Mouse (Mus musculus): ENCODE measurements around the gene Scd3. TPM values are rescaled to one million over a fixed set of nuclear protein-coding genes. Genes with fewer than 3 reads are reported as not detected.

Scd3 gene
- polyA plus RNA-seq (2014; fragmentation: Nextera tagmentation; extraction: Ambion mirVana) = 0.32 TPM in 1 of 2 replicates, not detected in the other

- Histone ChIP-seq H3K4me3 (ENCODE audit: control insufficient read depth in 1 of 2, insufficient read depth in 1 of 2, low read depth in 1 of 2, low read length in 2 of 2) (no peak within 1 kb of the TSS), H3K36me3 (ENCODE audit: control insufficient read depth, insufficient read depth, low read length) (no peaks in the 10 kb centered on the region), H3K27me3 (ENCODE audit: control insufficient read depth, insufficient read depth, low read length) (no peaks in the 10 kb centered on the region), H3K9ac (ENCODE audit: low read length) (no peak within 1 kb of the TSS), H3K4me2 (ENCODE audit: low read length) (no peak within 1 kb of the TSS), H3K4me1 (ENCODE audit: control insufficient read depth in 2 of 2, insufficient read depth in 2 of 2, low read length in 2 of 2) (no peaks in the 10 kb centered on the region), H3K27ac (replicated peaks in 1 of 2; ENCODE audit: control insufficient read depth in 1 of 2, insufficient read depth in 1 of 2, low read depth in 2 of 2, low read length in 2 of 2) (no peak within 1 kb of the TSS), H3K9me3 (ENCODE audit: control insufficient read depth, low read length) (no peaks in the 10 kb centered on the region)
- 91% methylated on average over 9 of the region's 9 CpGs for WGBS
- no peak for ATAC-seq (ENCODE audit: insufficient number of reproducible peaks, insufficient read depth, low FRiP score, low read depth)
These were observed at the start of gene Scd3 for GRCm38 (mm10) chr19:44203015-44203564. TSS of gene Scd3 (plus strand) at chr19:44203269.

- Histone ChIP-seq H3K4me1 (ENCODE audit: control insufficient read depth in 2 of 2, insufficient read depth in 2 of 2, low read length in 2 of 2) (no peaks in the 10 kb centered on the region), H3K36me3 (ENCODE audit: control insufficient read depth, insufficient read depth, low read length) (no peaks in the 10 kb centered on the region), H3K27ac (replicated peaks in 1 of 2; ENCODE audit: control insufficient read depth in 1 of 2, insufficient read depth in 1 of 2, low read depth in 2 of 2, low read length in 2 of 2) (no peak overlapping the region), H3K4me2 (ENCODE audit: low read length) (no peak overlapping the region), H3K9me3 (ENCODE audit: control insufficient read depth, low read length) (no peaks in the 10 kb centered on the region), H3K27me3 (ENCODE audit: control insufficient read depth, insufficient read depth, low read length) (peaks cover 15% of the 10 kb centered on the region; the same call in 1 of the 2 replicates), H3K4me3 (ENCODE audit: control insufficient read depth in 1 of 2, insufficient read depth in 1 of 2, low read depth in 1 of 2, low read length in 2 of 2) (no peak overlapping the region), H3K9ac (ENCODE audit: low read length) (no peak overlapping the region)
- ATAC-seq (ENCODE audit: insufficient number of reproducible peaks, insufficient read depth, low FRiP score, low read depth) = no peak
- 68% methylated on average over 5 of the region's 5 CpGs for WGBS
These were observed 49.3 kb upstream of the Scd3 start for GRCm38 (mm10) chr19:44153781-44154180.

GRCm38 (mm10) chr19:44157005-44157404 is 46.1 kb upstream of the Scd3 start:
- Histone ChIP-seq H3K4me3 (ENCODE audit: control insufficient read depth in 1 of 2, insufficient read depth in 1 of 2, low read depth in 1 of 2, low read length in 2 of 2) (no peak overlapping the region), H3K4me1 (ENCODE audit: control insufficient read depth in 2 of 2, insufficient read depth in 2 of 2, low read length in 2 of 2) (no peaks in the 10 kb centered on the region), H3K36me3 (ENCODE audit: control insufficient read depth, insufficient read depth, low read length) (no peaks in the 10 kb centered on the region), H3K27me3 (ENCODE audit: control insufficient read depth, insufficient read depth, low read length) (peaks cover 12% of the 10 kb centered on the region), H3K4me2 (ENCODE audit: low read length) (no peak overlapping the region), H3K9ac (ENCODE audit: low read length) (no peak overlapping the region), H3K27ac (replicated peaks in 1 of 2; ENCODE audit: control insufficient read depth in 1 of 2, insufficient read depth in 1 of 2, low read depth in 2 of 2, low read length in 2 of 2) (no peak overlapping the region), H3K9me3 (ENCODE audit: control insufficient read depth, low read length) (no peaks in the 10 kb centered on the region)
- ATAC-seq (ENCODE audit: insufficient number of reproducible peaks, insufficient read depth, low FRiP score, low read depth) = no peak
- 83% methylated on average over 10 of the region's 10 CpGs for WGBS

GRCm38 (mm10) chr19:44159386-44159785 is 43.7 kb upstream of the Scd3 start:
- Histone ChIP-seq H3K4me1 (ENCODE audit: control insufficient read depth in 2 of 2, insufficient read depth in 2 of 2, low read length in 2 of 2) (no peaks in the 10 kb centered on the region), H3K4me2 (ENCODE audit: low read length) (no peak overlapping the region), H3K36me3 (ENCODE audit: control insufficient read depth, insufficient read depth, low read length) (no peaks in the 10 kb centered on the region), H3K9ac (ENCODE audit: low read length) (no peak overlapping the region), H3K4me3 (ENCODE audit: control insufficient read depth in 1 of 2, insufficient read depth in 1 of 2, low read depth in 1 of 2, low read length in 2 of 2) (no peak overlapping the region), H3K27ac (replicated peaks in 1 of 2; ENCODE audit: control insufficient read depth in 1 of 2, insufficient read depth in 1 of 2, low read depth in 2 of 2, low read length in 2 of 2) (no peak overlapping the region), H3K27me3 (ENCODE audit: control insufficient read depth, insufficient read depth, low read length) (no peaks in the 10 kb centered on the region; the same call in none of the 2 replicates), H3K9me3 (ENCODE audit: control insufficient read depth, low read length) (no peaks in the 10 kb centered on the region)
- 77% methylated on average over 3 of the region's 3 CpGs for WGBS
- no peak for ATAC-seq (ENCODE audit: insufficient number of reproducible peaks, insufficient read depth, low FRiP score, low read depth)

GRCm38 (mm10) chr19:44161515-44161914 is 41.6 kb upstream of the Scd3 start:
- Histone ChIP-seq H3K27ac (replicated peaks in 1 of 2; ENCODE audit: control insufficient read depth in 1 of 2, insufficient read depth in 1 of 2, low read depth in 2 of 2, low read length in 2 of 2) (no peak overlapping the region), H3K4me1 (ENCODE audit: control insufficient read depth in 2 of 2, insufficient read depth in 2 of 2, low read length in 2 of 2) (no peaks in the 10 kb centered on the region), H3K4me2 (ENCODE audit: low read length) (no peak overlapping the region), H3K9ac (ENCODE audit: low read length) (no peak overlapping the region), H3K27me3 (ENCODE audit: control insufficient read depth, insufficient read depth, low read length) (no peaks in the 10 kb centered on the region; the same call in none of the 2 replicates), H3K36me3 (ENCODE audit: control insufficient read depth, insufficient read depth, low read length) (no peaks in the 10 kb centered on the region), H3K4me3 (ENCODE audit: control insufficient read depth in 1 of 2, insufficient read depth in 1 of 2, low read depth in 1 of 2, low read length in 2 of 2) (no peak overlapping the region), H3K9me3 (ENCODE audit: control insufficient read depth, low read length) (no peaks in the 10 kb centered on the region)
- ATAC-seq (ENCODE audit: insufficient number of reproducible peaks, insufficient read depth, low FRiP score, low read depth) = no peak
- 5% methylated on average over 3 of the region's 3 CpGs for WGBS

- no peak overlapping the region for H3K4me3 ChIP-seq (ENCODE audit: control insufficient read depth in 1 of 2, insufficient read depth in 1 of 2, low read depth in 1 of 2, low read length in 2 of 2)
- 60% methylated on average over 8 of the region's 8 CpGs for WGBS
- peaks cover 22% of the 10 kb centered on the region for H3K9me3 ChIP-seq (ENCODE audit: control insufficient read depth, low read length)
These were observed 28.2 kb upstream of the Scd3 start for GRCm38 (mm10) chr19:44174835-44175234.

GRCm38 (mm10) chr19:44176741-44177140 is 26.3 kb upstream of the Scd3 start:
- Histone ChIP-seq H3K4me2 (ENCODE audit: low read length) (no peak overlapping the region), H3K9me3 (ENCODE audit: control insufficient read depth, low read length) (peaks cover 22% of the 10 kb centered on the region), H3K36me3 (ENCODE audit: control insufficient read depth, insufficient read depth, low read length) (no peaks in the 10 kb centered on the region), H3K9ac (ENCODE audit: low read length) (no peak overlapping the region), H3K4me1 (ENCODE audit: control insufficient read depth in 2 of 2, insufficient read depth in 2 of 2, low read length in 2 of 2) (no peaks in the 10 kb centered on the region), H3K27ac (replicated peaks in 1 of 2; ENCODE audit: control insufficient read depth in 1 of 2, insufficient read depth in 1 of 2, low read depth in 2 of 2, low read length in 2 of 2) (no peak overlapping the region), H3K27me3 (ENCODE audit: control insufficient read depth, insufficient read depth, low read length) (no peaks in the 10 kb centered on the region), H3K4me3 (ENCODE audit: control insufficient read depth in 1 of 2, insufficient read depth in 1 of 2, low read depth in 1 of 2, low read length in 2 of 2) (no peak overlapping the region)
- no peak for ATAC-seq (ENCODE audit: insufficient number of reproducible peaks, insufficient read depth, low FRiP score, low read depth)
- WGBS = 81% methylated on average over 3 of the region's 3 CpGs

More at GRCm38 (mm10) chr19:44174835-44175234, 28.2 kb upstream of the Scd3 start:
- Histone ChIP-seq H3K27ac (replicated peaks in 1 of 2; ENCODE audit: control insufficient read depth in 1 of 2, insufficient read depth in 1 of 2, low read depth in 2 of 2, low read length in 2 of 2) (no peak overlapping the region), H3K9ac (ENCODE audit: low read length) (no peak overlapping the region), H3K36me3 (ENCODE audit: control insufficient read depth, insufficient read depth, low read length) (no peaks in the 10 kb centered on the region), H3K4me1 (ENCODE audit: control insufficient read depth in 2 of 2, insufficient read depth in 2 of 2, low read length in 2 of 2) (no peaks in the 10 kb centered on the region), H3K27me3 (ENCODE audit: control insufficient read depth, insufficient read depth, low read length) (no peaks in the 10 kb centered on the region), H3K4me2 (ENCODE audit: low read length) (no peak overlapping the region)
- no peak for ATAC-seq (ENCODE audit: insufficient number of reproducible peaks, insufficient read depth, low FRiP score, low read depth)

GRCm38 (mm10) chr19:44180502-44180901 is 22.6 kb upstream of the Scd3 start:
- no peak overlapping the region for H3K27ac ChIP-seq (replicated peaks in 1 of 2; ENCODE audit: control insufficient read depth in 1 of 2, insufficient read depth in 1 of 2, low read depth in 2 of 2, low read length in 2 of 2)
- no peak overlapping the region for H3K4me3 ChIP-seq (ENCODE audit: control insufficient read depth in 1 of 2, insufficient read depth in 1 of 2, low read depth in 1 of 2, low read length in 2 of 2)
- no peak overlapping the region for H3K9ac ChIP-seq (ENCODE audit: low read length)
- no peak for ATAC-seq (ENCODE audit: insufficient number of reproducible peaks, insufficient read depth, low FRiP score, low read depth)
- no peaks in the 10 kb centered on the region for H3K4me1 ChIP-seq (ENCODE audit: control insufficient read depth in 2 of 2, insufficient read depth in 2 of 2, low read length in 2 of 2)
- H3K27me3 ChIP-seq (ENCODE audit: control insufficient read depth, insufficient read depth, low read length) = no peaks in the 10 kb centered on the region
- H3K36me3 ChIP-seq (ENCODE audit: control insufficient read depth, insufficient read depth, low read length) = no peaks in the 10 kb centered on the region
- WGBS = 72% methylated on average over 1 of the region's 1 CpGs
- H3K9me3 ChIP-seq (ENCODE audit: control insufficient read depth, low read length) = peaks cover 8% of the 10 kb centered on the region
- H3K4me2 ChIP-seq (ENCODE audit: low read length) = no peak overlapping the region

All from heart, embryonic 14.5 days (tissue).